Mouse (Mus musculus) C2C12 (cell line): Measurements from ENCODE around the gene Krt79. TPM values are rescaled to one million over a fixed set of nuclear protein-coding genes. Genes with fewer than 3 reads are reported as not detected.

ENCODE experiments used
- H3K27me3 ChIP-seq: one replicate; pipeline ENCODE4 v1.6.1; 2011; ENCODE audit not compliant: control insufficient read depth, insufficient read depth, insufficient read length
- H3K36me3 ChIP-seq: one replicate; pipeline ENCODE4 v1.6.1; 2011; ENCODE audit not compliant: control insufficient read depth, insufficient read depth
- H3K4me3 ChIP-seq: one replicate; pipeline ENCODE4 v1.5.1; 2011; ENCODE audit warnings: mild to moderate bottlenecking, control low read depth; ENCODE audit not compliant: poor library complexity, insufficient read depth, severe bottlenecking
- H3K79me2 ChIP-seq: one replicate; pipeline ENCODE4 v1.6.1; 2011; ENCODE audit not compliant: control insufficient read depth, insufficient read depth
- H3K79me3 ChIP-seq: one replicate; pipeline ENCODE4 v1.6.1; 2011; ENCODE audit warnings: low read depth, control low read depth
- H3ac ChIP-seq: one replicate; pipeline ENCODE3; 2011; ENCODE audit warnings: low read depth; ENCODE audit not compliant: control insufficient read depth, insufficient read length
- CEBPB ChIP-seq: IDR thresholded peaks from one replicate; pipeline ENCODE4 v1.6.1; 2011; ENCODE audit warnings: low read depth, mild to moderate bottlenecking, control low read depth, moderate library complexity
- CTCF ChIP-seq: IDR thresholded peaks from one replicate; pipeline ENCODE4 v1.5.1; 2011; ENCODE audit not compliant: control insufficient read depth, insufficient read depth, insufficient read length
- FOSL1 ChIP-seq: IDR thresholded peaks from one replicate; pipeline ENCODE4 v1.8.0; 2011; ENCODE audit warnings: mild to moderate bottlenecking, low read length; ENCODE audit not compliant: poor library complexity, insufficient read depth, severe bottlenecking
- MAX ChIP-seq: IDR thresholded peaks from one replicate; pipeline ENCODE4 v1.6.1; 2011; ENCODE audit warnings: mild to moderate bottlenecking, control low read depth
- MYOD1 ChIP-seq: IDR thresholded peaks from one replicate; pipeline ENCODE4 v1.6.1; 2011; ENCODE audit warnings: low read depth; ENCODE audit not compliant: control insufficient read depth, insufficient read length
- MYOG ChIP-seq: IDR thresholded peaks from one replicate; pipeline ENCODE4 v1.6.1; 2011; ENCODE audit not compliant: control insufficient read depth, insufficient read length; ENCODE audit errors: extremely low read depth
- USF1 ChIP-seq: IDR thresholded peaks from one replicate; pipeline ENCODE4 v1.6.1; 2011; ENCODE audit warnings: low read depth, mild to moderate bottlenecking, control low read depth, moderate library complexity
- polyA plus RNA-seq: library from polyadenylated mRNA; unstranded; fragments of >200 nt; fragmentation: generic; extraction: Trizol; gene quantifications from one replicate; pipeline ENCODE4 v1.2.1, GENCODE M21; 2012; ENCODE audit warnings: missing spikeins

The Krt79 gene
- polyA plus RNA-seq, 1 experiment, result 0.07 TPM

- TF ChIP-seq CTCF (no peak), FOSL1 (no peak), MYOG (no peak), MYOD1 (no peak), CEBPB (no peak), MAX (no peak), USF1 (no peak)
Measured at GRCm38 (mm10) chr15:101952733-101953474, 12.8 kb upstream of the Krt79 start.

GRCm38 (mm10) chr15:101945430-101945829 is 5.3 kb upstream of the Krt79 start:
- TF ChIP-seq CTCF (no peak), CEBPB (no peak), USF1 (no peak), MAX (no peak), FOSL1 (no peak), MYOG (no peak), MYOD1 (no peak)
- H3ac ChIP-seq, result no peak overlapping the region
- no peaks in the 10 kb centered on the region for H3K36me3 ChIP-seq
- peaks cover 49% of the 10 kb centered on the region for H3K27me3 ChIP-seq
- H3K4me3 ChIP-seq, result no peak overlapping the region
- no peaks in the 10 kb centered on the region for H3K79me2 ChIP-seq
- no peaks in the 10 kb centered on the region for H3K79me3 ChIP-seq

More at GRCm38 (mm10) chr15:101952733-101953474, 12.8 kb upstream of the Krt79 start:
- Histone ChIP-seq H3K36me3 (no peaks in the 10 kb centered on the region), H3K4me3 (no peak overlapping the region), H3ac (no peak overlapping the region), H3K27me3 (peaks cover 86% of the 10 kb centered on the region), H3K79me2 (no peaks in the 10 kb centered on the region), H3K79me3 (no peaks in the 10 kb centered on the region)

GRCm38 (mm10) chr15:101941948-101942347 is 1.8 kb upstream of the Krt79 start:
- peaks cover 30% of the 10 kb centered on the region for H3K27me3 ChIP-seq
- H3ac ChIP-seq, result no peak overlapping the region
- no peak overlapping the region for H3K4me3 ChIP-seq
- H3K79me3 ChIP-seq, result no peaks in the 10 kb centered on the region
- H3K36me3 ChIP-seq, result no peaks in the 10 kb centered on the region
- TF ChIP-seq MAX (no peak), FOSL1 (no peak), MYOG (no peak), USF1 (no peak), CEBPB (no peak), CTCF (no peak), MYOD1 (no peak)
- H3K79me2 ChIP-seq, result no peaks in the 10 kb centered on the region

GRCm38 (mm10) chr15:101938600-101939308 is 1.4 kb downstream of the Krt79 start:
- H3K27me3 ChIP-seq, result peaks cover 35% of the 10 kb centered on the region
- H3K79me3 ChIP-seq, result no peaks in the 10 kb centered on the region
- TF ChIP-seq MYOG (no peak), CTCF (no peak), USF1 (no peak), MAX (no peak), FOSL1 (no peak), CEBPB (no peak), MYOD1 (no peak)
- no peaks in the 10 kb centered on the region for H3K79me2 ChIP-seq
- no peak overlapping the region for H3ac ChIP-seq
- H3K36me3 ChIP-seq, result no peaks in the 10 kb centered on the region
- H3K4me3 ChIP-seq, result no peak overlapping the region

GRCm38 (mm10) chr15:101933024-101933423 is 7.1 kb downstream of the Krt79 start:
- TF ChIP-seq MAX, result no peak
- TF ChIP-seq CEBPB, result no peak
- TF ChIP-seq CTCF, result no peak
- no peak for TF ChIP-seq USF1
- TF ChIP-seq MYOG, result no peak
- TF ChIP-seq MYOD1, result no peak
- Histone ChIP-seq H3K79me2 (no peaks in the 10 kb centered on the region), H3K27me3 (peaks cover 67% of the 10 kb centered on the region)

GRCm38 (mm10) chr15:101929666-101930065 is 10.5 kb downstream of the Krt79 start:
- H3K79me2 ChIP-seq, result no peaks in the 10 kb centered on the region
- TF ChIP-seq MAX (no peak), MYOG (no peak), FOSL1 (no peak), CEBPB (no peak), CTCF (no peak), USF1 (no peak), MYOD1 (no peak)
- H3K27me3 ChIP-seq, result peaks cover 68% of the 10 kb centered on the region
- no peak overlapping the region for H3K4me3 ChIP-seq
- no peaks in the 10 kb centered on the region for H3K36me3 ChIP-seq
- no peaks in the 10 kb centered on the region for H3K79me3 ChIP-seq
- H3ac ChIP-seq, result no peak overlapping the region

More at GRCm38 (mm10) chr15:101933024-101933423, 7.1 kb downstream of the Krt79 start:
- Histone ChIP-seq H3K79me3 (no peaks in the 10 kb centered on the region), H3ac (no peak overlapping the region), H3K4me3 (no peak overlapping the region), H3K36me3 (no peaks in the 10 kb centered on the region)
